Mouse (Mus musculus): ENCODE data around the gene Mfsd9. TPM values are rescaled to one million over a fixed set of nuclear protein-coding genes. Genes with fewer than 3 reads are reported as not detected.

The Mfsd9 gene
- polyA plus RNA-seq, 2 experiments, result 0.36 to 0.70 TPM

DNA sequence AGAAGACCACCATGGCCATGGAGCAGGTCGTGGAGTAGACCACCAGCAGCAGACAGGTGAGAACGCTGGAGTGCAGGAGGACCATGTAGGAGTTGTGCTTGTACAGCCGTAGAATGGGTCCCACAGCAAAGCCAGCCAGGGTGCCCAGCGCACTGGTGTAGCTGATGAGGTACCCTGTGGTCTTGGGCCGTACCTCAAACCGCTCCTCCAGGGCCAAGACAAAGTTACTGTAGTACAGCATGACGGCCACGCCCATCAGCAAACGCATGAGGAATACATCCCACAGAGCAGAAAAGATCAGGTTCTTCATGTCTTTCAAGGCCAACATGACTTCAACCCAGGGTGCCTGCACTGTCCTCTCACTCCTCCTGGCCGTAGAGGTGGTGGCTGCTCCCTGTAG is 16.4 kb downstream of the Mfsd9 start:
- Histone ChIP-seq H3K27me3 (ENCODE audit: control insufficient read depth, insufficient read depth, low read length) (no peaks in the 10 kb centered on the region), H3K4me2 (ENCODE audit: low read depth) (no peak overlapping the region), H3K27ac (no peak overlapping the region), H3K9me3 (ENCODE audit: control insufficient read depth, low read length) (no peaks in the 10 kb centered on the region), H3K4me1 (replicated peaks; ENCODE audit: control insufficient read depth in 2 of 2, insufficient read depth in 2 of 2, low read length in 1 of 2) (peaks cover 12 to 17% of the 10 kb centered on the region in 2 experiments; a peak in 3 of 4 replicates), H3K36me3 (replicated peaks; ENCODE audit: control insufficient read depth, insufficient read depth, low read depth) (no peaks in the 10 kb centered on the region), H3K9ac (replicated peaks) (no peak overlapping the region), H3K4me3 (ENCODE audit: insufficient read depth in 1 of 2, low read depth in 2 of 2, low read length in 2 of 2) (no peak overlapping the region)
- ATAC-seq (ENCODE audit: insufficient read depth) (no peak), DNase-seq (ENCODE audit: low read depth in 3 of 3, low spot score in 3 of 3) (no peak)
- WGBS (ENCODE audit: insufficient replicate concordance), result 82% methylated on average over 10 of the region's 10 CpGs
- TF ChIP-seq CTCF (IDR thresholded peaks at IDR 0.05; ENCODE audit: low read depth) (no peak), EP300 (IDR thresholded peaks at IDR 0.05; ENCODE audit: low read depth) (no peak)

DNA sequence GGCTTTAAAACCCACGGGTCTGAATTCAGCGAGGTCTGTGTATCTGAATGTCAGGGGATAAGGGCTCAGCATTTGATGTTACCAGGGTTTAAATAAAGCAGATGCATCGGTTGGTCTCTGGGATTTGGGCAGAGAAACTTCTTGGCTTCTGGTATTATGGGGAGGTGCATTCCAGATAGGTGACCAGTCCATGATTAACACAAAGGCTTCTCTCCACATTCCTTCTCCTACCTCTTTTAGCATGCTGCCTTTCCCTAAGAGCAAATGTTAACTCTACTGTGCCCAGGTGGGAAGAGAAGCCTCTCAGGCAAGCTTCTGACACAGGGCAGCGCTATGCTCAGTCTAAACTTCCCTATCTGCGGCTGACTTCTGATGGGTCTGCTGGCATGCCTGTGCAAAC is 17.3 kb downstream of the Mfsd9 start:
- H3K9me3 ChIP-seq (ENCODE audit: control insufficient read depth, low read length), result no peaks in the 10 kb centered on the region
- no peak for TF ChIP-seq EP300 (IDR thresholded peaks at IDR 0.05; ENCODE audit: low read depth)
- no peak for TF ChIP-seq CTCF (IDR thresholded peaks at IDR 0.05; ENCODE audit: low read depth)
- ATAC-seq (ENCODE audit: insufficient read depth) (no peak), DNase-seq (ENCODE audit: low read depth in 3 of 3, low spot score in 3 of 3) (no peak)
- peaks cover 12 to 17% of the 10 kb centered on the region in 2 experiments; a peak in 3 of 4 replicates for H3K4me1 ChIP-seq (replicated peaks; ENCODE audit: control insufficient read depth in 2 of 2, insufficient read depth in 2 of 2, low read length in 1 of 2)
- no peaks in the 10 kb centered on the region for H3K36me3 ChIP-seq (replicated peaks; ENCODE audit: control insufficient read depth, insufficient read depth, low read depth)
- H3K27me3 ChIP-seq (ENCODE audit: control insufficient read depth, insufficient read depth, low read length), result no peaks in the 10 kb centered on the region
- no peak overlapping the region; the same call in 1 of the 2 replicates for H3K9ac ChIP-seq (replicated peaks)
- H3K4me3 ChIP-seq (ENCODE audit: insufficient read depth in 1 of 2, low read depth in 2 of 2, low read length in 2 of 2), result no peak overlapping the region
- peak overlapping the region; percentile 71 for H3K4me2 ChIP-seq (ENCODE audit: low read depth)
- no peak overlapping the region for H3K27ac ChIP-seq
- 83% methylated on average over 5 of the region's 5 CpGs for WGBS (ENCODE audit: insufficient replicate concordance)

DNA sequence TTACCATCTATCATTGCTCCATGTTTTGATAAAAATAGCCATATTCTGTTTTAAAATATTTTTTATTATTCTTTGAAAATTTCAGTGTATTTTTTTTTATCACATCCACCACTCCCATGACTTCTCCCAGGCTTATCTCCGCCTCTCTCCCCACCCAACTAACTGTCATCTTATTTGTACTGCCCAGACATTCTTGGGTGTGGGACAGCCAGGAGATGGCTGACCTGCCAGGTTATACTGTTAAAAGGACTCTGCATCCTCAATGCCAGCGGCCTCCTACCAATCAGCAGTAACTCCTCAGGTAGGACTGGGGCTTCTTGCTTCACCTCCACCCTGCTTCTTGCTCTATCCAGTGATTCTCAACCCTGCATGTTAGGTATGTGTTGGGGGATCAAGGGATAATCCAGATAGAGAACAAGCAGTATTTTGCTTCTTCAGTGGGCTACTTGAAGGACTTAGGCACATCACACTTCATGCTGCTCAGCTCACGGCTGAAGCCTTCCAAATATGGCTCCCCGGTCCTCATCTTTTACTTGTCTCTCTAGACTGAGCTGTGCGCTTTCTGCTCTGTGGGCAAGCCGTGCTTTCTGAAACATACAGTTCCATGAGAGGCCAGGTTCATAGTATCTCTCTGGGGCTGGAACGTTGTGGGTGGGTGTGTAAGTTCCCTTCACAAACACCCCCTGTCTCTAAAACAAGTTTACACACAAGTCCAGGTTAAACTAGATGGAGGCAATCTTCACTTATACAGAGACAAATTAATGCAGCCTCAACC is 19.1 kb downstream of the Mfsd9 start:
- TF ChIP-seq CTCF (IDR thresholded peaks at IDR 0.05; ENCODE audit: low read depth) (no peak), EP300 (IDR thresholded peaks at IDR 0.05; ENCODE audit: low read depth) (peak; percentile 81)
- 50% methylated on average over 7 of the region's 7 CpGs for WGBS (ENCODE audit: insufficient replicate concordance)
- H3K27ac ChIP-seq, result peak overlapping the region; percentile 74
- peak overlapping the region; percentile 71 for H3K4me2 ChIP-seq (ENCODE audit: low read depth)
- H3K9ac ChIP-seq (replicated peaks), result peak overlapping the region; percentile 69
- H3K36me3 ChIP-seq (replicated peaks; ENCODE audit: control insufficient read depth, insufficient read depth, low read depth), result no peaks in the 10 kb centered on the region
- peak overlapping the region; percentile 50 to 67 for H3K4me3 ChIP-seq (ENCODE audit: insufficient read depth in 1 of 2, low read depth in 2 of 2, low read length in 2 of 2)
- peak; percentile 93; the same call in 1 of the 2 replicates for ATAC-seq (ENCODE audit: insufficient read depth)
- peaks cover 12 to 17% of the 10 kb centered on the region in 2 experiments; a peak in 3 of 4 replicates for H3K4me1 ChIP-seq (replicated peaks; ENCODE audit: control insufficient read depth in 2 of 2, insufficient read depth in 2 of 2, low read length in 1 of 2)
- DNase-seq (ENCODE audit: low read depth in 3 of 3, low spot score in 3 of 3), result peak; percentile 36 to 47 (median 43)
- no peaks in the 10 kb centered on the region for H3K27me3 ChIP-seq (ENCODE audit: control insufficient read depth, insufficient read depth, low read length)
- no peaks in the 10 kb centered on the region for H3K9me3 ChIP-seq (ENCODE audit: control insufficient read depth, low read length)

DNA sequence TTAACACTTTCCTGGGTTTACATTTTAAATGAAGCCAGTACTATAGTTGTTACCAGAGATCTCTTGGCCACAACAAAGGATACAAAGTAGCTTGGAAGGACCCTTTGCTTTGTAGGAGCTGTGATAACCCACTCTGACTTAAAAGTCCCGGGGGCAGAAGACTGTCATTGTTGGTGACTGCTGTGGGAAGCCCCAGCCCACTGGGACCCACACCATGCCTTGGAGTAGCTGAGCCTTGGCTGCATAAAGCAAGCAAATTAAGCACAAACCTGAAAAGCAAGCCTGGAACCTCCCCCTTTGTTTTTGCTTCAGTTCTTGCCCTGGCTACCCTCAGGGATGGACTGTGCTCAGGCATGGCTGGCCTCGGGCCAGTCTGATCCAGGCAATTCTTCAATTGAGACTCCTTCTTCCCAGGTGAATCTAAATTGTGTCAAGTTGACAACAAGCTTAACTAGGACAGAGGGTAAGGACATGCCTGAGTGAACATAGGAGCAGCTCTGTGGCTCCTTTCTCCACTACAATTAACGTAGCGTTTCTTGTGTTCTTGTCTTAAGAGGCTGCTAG is 21.1 kb downstream of the Mfsd9 start:
- H3K9ac ChIP-seq (replicated peaks), result no peak overlapping the region
- 77% methylated on average over 4 of the region's 4 CpGs for WGBS (ENCODE audit: insufficient replicate concordance)
- no peak for DNase-seq (ENCODE audit: low read depth in 3 of 3, low spot score in 3 of 3)
- H3K4me1 ChIP-seq (replicated peaks; ENCODE audit: control insufficient read depth in 2 of 2, insufficient read depth in 2 of 2, low read length in 1 of 2), result peaks cover 12 to 17% of the 10 kb centered on the region in 2 experiments; a peak in 3 of 4 replicates
- H3K4me2 ChIP-seq (ENCODE audit: low read depth), result no peak overlapping the region
- ATAC-seq (ENCODE audit: insufficient read depth), result no peak
- H3K36me3 ChIP-seq (replicated peaks; ENCODE audit: control insufficient read depth, insufficient read depth, low read depth), result no peaks in the 10 kb centered on the region
- H3K27ac ChIP-seq, result no peak overlapping the region
- H3K9me3 ChIP-seq (ENCODE audit: control insufficient read depth, low read length), result no peaks in the 10 kb centered on the region
- no peak overlapping the region for H3K4me3 ChIP-seq (ENCODE audit: insufficient read depth in 1 of 2, low read depth in 2 of 2, low read length in 2 of 2)
- H3K27me3 ChIP-seq (ENCODE audit: control insufficient read depth, insufficient read depth, low read length), result no peaks in the 10 kb centered on the region
- no peak for TF ChIP-seq CTCF (IDR thresholded peaks at IDR 0.05; ENCODE audit: low read depth)
- no peak for TF ChIP-seq EP300 (IDR thresholded peaks at IDR 0.05; ENCODE audit: low read depth)

DNA sequence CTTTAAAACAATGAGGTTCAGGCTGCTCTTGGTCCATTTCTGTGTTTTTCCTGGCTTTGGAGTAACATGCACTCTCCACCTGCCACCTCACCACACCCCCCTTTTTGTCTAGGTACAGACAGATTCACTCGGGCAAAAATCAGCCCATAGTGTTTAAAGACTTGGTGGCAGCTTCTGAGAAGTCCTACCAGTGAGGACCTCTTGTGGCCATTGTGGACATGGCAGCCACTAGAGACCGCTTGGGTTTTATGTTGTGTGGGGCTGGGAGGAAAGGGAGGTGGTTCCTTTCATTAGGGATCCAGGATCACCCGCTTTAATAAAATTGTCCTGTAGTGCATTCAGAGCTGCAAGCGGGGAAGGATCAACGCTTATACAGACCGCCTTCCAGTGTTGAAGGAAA is 21.9 kb downstream of the Mfsd9 start:
- no peak overlapping the region for H3K27ac ChIP-seq
- no peak overlapping the region for H3K4me2 ChIP-seq (ENCODE audit: low read depth)
- WGBS (ENCODE audit: insufficient replicate concordance), result 27% methylated on average over 6 of the region's 6 CpGs
- DNase-seq (ENCODE audit: low read depth in 3 of 3, low spot score in 3 of 3), result peak in 2 of 3 experiments; percentile 20 to 33
- H3K4me3 ChIP-seq (ENCODE audit: insufficient read depth in 1 of 2, low read depth in 2 of 2, low read length in 2 of 2), result no peak overlapping the region
- H3K9me3 ChIP-seq (ENCODE audit: control insufficient read depth, low read length), result no peaks in the 10 kb centered on the region
- H3K9ac ChIP-seq (replicated peaks), result no peak overlapping the region
- H3K36me3 ChIP-seq (replicated peaks; ENCODE audit: control insufficient read depth, insufficient read depth, low read depth), result no peaks in the 10 kb centered on the region
- H3K27me3 ChIP-seq (ENCODE audit: control insufficient read depth, insufficient read depth, low read length), result no peaks in the 10 kb centered on the region
- TF ChIP-seq EP300 (IDR thresholded peaks at IDR 0.05; ENCODE audit: low read depth) (no peak), CTCF (IDR thresholded peaks at IDR 0.05; ENCODE audit: low read depth) (peak; percentile 84)
- ATAC-seq (ENCODE audit: insufficient read depth), result no peak
- peaks cover 12 to 17% of the 10 kb centered on the region in 2 experiments; a peak in 3 of 4 replicates for H3K4me1 ChIP-seq (replicated peaks; ENCODE audit: control insufficient read depth in 2 of 2, insufficient read depth in 2 of 2, low read length in 1 of 2)

Measured in liver, embryonic 14.5 days (tissue).